Mouse (Mus musculus) urinary bladder, adult 18-20 months (tissue): ENCODE measurements at regions not wholly inside any gene's neighbourhood (a gene's known extent, or its start where the extent isn't known, plus 50 kb on each side); places are given as distances from the start of the nearest gene placed in this dataset.

Experiments
- DNase-seq, 2 experiments: peaks; one replicate each; pipeline ENCODE4 v3.0.0; 2022; ENCODE audit warnings: low spot score in 2 of 2, mixed read lengths in 2 of 2

- DNase-seq, result no peak
These were observed 94.9 kb upstream of the Eef1e1 start for GRCm38 (mm10) chr13:38753722-38754121.

- DNase-seq, result no peak
These were observed 93.0 kb upstream of the Eef1e1 start for GRCm38 (mm10) chr13:38751876-38752275.

- no peak for DNase-seq
These were observed 81.2 kb upstream of the Eef1e1 start for GRCm38 (mm10) chr13:38740066-38740465.

DNA sequence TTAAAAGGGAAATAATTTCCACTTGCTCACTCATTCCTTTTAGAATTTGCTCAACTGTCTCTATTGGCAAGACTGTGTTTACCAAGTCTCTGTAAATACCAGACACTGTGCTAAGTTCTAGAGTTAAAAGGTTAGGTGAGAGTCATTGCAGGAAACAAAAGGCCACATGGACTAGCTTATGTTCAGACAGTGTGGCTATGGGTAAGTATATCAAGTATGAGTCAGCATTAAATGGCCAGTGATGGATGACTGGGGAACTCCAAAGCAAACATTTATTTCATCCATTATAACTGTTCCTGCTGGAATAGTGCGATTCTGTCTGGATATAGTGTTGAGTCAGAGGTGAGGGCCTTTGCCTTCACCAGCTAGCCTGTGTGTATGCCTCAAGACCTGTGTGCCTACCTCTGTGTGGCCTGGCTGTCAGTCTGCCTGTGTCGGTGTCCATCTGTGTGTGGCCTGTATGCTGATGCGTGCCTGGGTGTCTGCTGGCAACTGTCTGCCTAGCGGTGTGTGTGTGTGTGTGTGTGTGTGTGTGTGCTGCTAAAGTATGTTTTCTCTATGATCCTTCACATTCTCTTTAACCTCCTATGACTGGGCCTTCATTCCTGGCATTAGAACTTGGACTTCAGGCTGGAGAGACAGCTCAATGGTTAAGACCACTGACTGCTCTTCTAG lies 77.6 kb upstream of the Eef1e1 start:
- no peak for DNase-seq

- no peak for DNase-seq
These were observed 76.4 kb upstream of the Eef1e1 start for GRCm38 (mm10) chr13:38735294-38735693.

DNA sequence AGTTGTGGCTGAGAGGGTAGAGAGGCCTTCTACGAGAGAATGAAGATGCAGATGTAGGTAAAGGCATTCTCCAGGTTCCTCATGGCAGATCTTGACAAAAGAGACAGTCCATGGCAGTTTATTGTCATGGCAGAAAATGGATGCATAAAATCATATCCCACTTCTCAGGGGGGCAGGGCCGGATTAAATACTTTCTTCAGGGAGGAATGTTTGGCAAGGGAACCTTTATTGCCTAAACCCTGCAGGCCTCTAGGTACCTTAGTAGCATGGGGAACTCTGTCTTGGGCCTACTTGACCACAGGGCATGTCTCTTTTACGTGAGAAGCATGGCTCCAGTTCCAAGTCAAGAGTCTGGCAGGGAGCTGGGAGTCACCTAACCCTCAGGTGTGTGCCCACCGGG lies 74.4 kb upstream of the Eef1e1 start:
- no peak for DNase-seq

DNA sequence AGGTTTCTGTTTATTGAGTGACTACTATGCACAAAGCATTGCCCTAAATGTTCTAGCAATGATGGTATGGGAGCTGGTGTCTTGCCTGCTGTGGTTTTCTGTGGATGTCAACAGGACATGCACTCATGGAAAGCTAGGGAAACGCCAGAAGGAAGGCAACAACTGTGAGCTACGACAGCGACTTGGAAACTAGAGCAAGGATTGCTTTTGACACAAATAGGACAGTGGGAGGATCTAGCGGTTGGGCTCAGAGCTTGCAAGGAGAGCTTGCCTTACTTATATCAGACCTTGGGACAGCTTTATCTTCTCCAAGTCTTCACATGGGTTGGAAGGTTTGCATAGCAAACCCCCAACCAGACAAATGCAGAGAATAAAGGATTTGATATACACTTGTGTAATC lies 66.6 kb upstream of the Eef1e1 start:
- DNase-seq, result no peak

DNA sequence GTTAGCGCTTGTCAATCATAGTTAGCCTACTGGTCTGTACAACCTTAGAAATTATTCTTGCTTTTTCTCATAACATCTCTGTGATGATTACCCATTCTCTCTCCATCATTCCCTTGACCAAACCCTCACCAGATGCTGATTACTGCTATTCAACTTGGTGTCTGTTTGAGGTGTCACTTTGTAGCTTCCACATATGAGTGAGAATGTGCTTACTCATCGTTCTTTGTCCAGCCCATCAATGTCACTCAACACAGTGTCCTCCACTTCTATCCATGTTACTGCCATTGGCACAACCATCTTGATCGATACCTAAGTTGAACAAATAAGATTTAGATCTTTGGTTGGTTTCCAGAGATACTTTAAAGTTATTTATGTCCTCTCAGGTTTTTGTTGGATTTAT lies 62.3 kb upstream of the Eef1e1 start:
- DNase-seq, result no peak

GRCm38 (mm10) chr13:38714838-38715237 lies 56.0 kb upstream of the Eef1e1 start:
- no peak for DNase-seq
